Mouse (Mus musculus) thymus, postnatal 25 days (tissue): ENCODE measurements around the gene Eif4a3.

ENCODE experiments used
- DNase-seq: peaks from one replicate; pipeline ENCODE4 v3.0.0; 2022

Eif4a3 gene

DNA sequence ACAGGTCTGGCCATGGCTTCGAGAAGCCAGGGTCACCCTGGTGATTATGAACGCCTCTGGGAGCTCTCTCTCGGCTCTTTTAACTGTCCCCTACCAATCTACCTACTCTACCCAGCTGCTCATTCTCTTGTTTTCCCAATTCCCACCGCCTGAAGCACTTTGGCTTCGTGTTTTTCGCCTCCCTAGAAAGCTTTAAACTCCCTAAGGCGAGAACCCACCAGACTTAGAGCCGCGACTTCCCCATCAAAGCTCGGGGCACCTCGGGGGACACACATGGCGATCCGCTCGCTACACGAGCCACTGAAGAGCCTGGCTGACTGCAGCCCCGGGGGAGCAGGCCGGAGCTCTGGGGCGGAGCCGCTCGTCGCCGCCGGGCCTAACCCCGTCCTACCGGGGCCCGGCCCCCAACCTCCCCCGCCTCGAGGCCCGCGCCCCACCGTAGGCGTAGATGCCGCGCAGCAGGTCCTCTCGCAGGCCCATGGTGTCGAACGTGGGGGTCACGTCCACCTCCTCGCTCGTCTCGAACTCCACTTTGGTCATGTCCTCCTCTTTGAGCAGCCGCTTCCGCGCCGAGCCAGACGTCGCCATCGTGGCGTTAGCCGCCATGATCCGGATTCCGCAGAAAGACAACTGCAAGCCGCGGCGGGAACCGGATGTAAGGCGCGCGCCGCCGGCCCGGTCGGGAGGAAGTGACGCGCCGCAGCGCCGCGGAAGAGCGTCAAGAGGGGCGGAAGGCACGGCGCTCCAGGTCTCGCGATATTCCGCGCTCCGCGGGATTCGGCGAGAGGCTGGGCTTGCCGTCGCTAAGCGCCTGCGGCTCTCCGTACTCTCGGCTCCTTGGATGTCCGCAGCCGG, at the start of gene Eif4a3:
Eif4a3 (minus strand) TSS at position 699 of the 855 bp plus-strand sequence.
- DNase-seq: peak; percentile 97

- no peak for DNase-seq
Measured at GRCm38 (mm10) chr11:119347125-119347524, 47.2 kb upstream of the Eif4a3 start.

GRCm38 (mm10) chr11:119344865-119345264, 45.0 kb upstream of the Eif4a3 start:
- DNase-seq: peak; percentile 28

DNA sequence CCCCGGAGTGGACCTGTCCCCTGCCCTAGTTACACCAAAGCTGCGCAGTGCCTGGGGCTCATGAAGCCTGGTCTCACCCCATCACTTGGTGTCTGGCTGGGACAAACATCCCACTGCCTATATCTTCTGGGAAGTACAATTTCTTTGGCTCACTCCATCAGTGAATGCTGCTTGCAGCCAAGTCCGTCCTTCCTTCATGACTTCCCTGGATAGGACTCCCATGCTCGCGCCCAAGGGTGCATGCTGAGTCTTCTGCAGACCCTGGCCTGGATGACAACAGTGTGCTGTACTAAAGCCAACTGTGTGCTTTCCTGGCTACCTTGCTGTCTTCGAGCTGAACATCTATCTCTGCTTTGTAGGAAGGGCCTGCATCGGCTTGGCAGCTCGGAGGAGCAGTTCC, 44.3 kb upstream of the Eif4a3 start:
- no peak for DNase-seq

- peak; percentile 79 for DNase-seq
Measured at GRCm38 (mm10) chr11:119339637-119340036, 39.7 kb upstream of the Eif4a3 start.

DNA sequence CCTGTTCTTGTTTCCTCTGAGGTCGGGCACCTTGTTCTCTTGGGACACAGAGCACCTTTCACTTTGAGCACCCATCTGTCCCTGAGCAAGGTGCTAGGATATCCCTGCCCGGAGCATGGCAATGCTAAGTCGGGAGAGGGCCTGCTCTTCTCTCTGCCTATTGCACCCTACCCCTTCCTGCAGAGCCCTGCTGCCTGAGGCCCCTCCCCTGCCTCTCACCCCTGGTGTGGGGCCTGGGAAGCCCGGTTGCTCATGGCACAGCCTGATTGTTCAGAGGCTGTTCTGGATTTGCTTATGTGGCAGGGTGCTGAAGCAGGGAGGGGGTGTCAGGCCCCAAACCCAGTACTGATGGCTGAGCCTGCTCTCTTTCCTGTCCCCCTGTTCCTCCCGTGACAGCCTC, 39.3 kb upstream of the Eif4a3 start:
- DNase-seq: no peak

DNA sequence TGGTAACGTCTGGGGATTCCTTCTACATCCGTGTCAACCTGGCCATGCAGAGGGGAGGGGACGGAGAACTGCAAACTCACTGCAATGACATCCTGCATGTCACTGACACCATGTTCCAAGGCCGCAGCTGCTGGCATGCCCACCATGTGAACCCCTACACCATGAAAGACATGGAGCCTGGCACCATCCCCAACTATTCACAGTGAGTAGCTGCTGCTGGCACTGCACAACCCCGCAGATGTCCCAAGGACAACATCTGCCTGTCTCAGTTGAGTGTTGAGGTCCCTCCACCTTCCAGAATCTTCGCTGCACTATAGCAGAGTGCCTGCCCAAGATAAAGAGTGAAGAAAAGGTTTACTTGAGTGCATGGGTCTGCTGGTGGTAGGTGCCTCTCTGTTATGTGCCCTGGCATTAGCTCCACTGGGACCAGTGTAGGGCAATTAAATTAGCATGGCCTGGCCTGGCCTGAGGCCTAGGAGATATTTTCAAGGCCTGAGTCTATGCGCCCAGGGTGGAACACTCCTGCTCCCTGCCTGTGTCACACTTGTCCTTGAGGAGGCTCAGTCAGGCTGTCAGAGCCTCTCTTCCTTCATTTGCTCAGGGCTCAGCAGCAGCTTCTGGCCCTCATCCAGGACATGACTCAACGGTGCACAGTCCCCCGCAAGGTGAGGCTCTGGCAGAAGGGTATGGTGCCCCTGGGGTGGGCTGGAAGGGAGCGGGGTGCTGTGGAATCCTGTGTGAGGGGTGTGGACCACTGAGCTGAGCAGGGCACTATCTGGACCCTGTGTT, 38.6 kb upstream of the Eif4a3 start:
- no peak for DNase-seq

- no peak for DNase-seq
Measured at GRCm38 (mm10) chr11:119331970-119332369, 32.1 kb upstream of the Eif4a3 start.

GRCm38 (mm10) chr11:119330592-119330991, 30.7 kb upstream of the Eif4a3 start:
- no peak for DNase-seq

DNA sequence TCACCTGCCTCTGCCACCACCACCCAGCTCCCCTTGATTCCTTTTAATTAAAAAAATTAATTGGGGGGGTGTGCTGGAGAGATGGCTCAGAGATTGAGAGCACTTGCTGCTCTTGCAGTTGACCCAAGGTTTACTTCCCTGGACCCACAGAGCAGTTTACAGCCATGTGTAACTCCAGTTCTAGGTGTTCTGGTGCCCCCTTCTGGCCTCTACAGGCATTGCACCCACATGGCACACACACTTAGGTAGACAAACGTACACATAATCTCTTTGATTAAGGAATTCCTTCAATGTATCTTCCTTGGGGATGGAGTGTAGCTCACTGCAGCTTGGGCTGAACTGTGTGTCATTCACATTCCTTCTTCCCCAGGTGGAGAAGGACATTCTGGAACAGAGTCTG, 25.2 kb upstream of the Eif4a3 start:
- no peak for DNase-seq

DNA sequence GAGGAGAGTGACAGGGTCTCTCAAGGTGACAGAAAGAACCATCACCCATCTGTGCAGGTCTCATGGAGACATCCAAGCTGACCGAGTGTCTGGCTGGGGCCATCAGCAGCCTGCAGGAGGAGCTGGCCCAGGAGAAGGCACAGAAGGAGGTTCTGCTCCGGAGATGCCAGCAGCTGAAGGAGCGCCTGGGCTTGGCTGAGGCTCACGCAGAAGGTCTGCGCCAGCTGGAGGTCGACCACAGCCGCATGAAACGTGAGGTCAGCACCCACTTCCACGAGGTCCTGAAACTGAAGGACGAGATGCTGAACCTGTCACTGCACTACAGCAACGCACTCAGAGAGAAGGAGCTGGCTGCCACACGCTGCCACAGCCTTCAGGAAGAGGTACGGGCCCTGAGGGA, 22.6 kb upstream of the Eif4a3 start:
- DNase-seq: no peak

DNA sequence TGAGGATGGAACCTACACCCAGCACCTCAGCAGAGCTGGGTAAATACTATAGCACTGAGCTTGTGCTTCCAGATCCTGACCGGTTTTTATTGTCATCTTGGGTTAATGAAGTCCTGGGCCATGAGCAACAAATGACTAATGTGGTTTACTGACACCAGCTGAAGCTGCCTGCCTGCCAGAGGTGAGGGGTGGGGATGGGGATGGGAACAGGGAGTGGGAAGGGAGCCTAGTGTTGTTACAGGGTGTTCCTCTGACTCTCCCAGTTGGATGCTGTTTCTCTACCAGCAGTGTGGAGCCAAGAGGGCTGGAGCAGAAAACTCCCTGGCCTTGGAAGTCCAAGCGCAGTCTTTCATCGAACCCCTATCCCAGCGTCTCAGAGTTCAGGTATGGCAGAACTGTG, 16.8 kb upstream of the Eif4a3 start:
- no peak for DNase-seq

DNA sequence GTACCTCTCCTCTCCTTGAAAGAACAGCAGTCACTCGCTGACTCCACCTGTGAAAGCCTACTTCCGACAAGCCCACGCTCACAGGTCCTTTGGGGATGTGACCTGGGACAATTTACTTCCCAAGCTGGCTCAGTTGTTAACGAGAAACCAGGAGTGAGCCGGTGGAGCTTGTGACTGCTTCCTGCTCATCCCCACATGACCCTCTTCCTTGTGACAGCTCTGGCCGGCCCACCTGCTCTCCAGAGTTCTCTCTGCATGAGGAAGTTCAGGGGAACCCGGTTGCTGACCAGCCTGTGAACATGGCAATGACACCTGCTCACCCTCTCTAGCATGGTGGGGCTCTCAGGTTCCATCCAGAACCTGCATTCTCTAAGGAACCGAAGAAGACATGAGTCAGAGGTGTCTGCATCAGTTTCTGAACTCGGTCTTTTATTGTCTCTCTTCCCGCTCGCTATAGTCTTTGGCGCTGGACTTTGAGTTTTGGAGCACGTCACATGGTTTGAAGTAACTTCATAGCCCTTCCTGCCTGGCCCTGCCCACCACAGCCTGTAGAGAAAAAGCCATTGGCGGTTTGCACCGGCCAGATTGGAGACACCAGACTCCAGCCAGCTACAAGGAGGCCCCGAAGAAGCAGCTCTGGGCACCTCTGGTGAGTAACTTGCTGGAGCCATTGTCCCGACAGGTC, 14.5 kb upstream of the Eif4a3 start:
- no peak for DNase-seq

GRCm38 (mm10) chr11:119310621-119311020, 10.7 kb upstream of the Eif4a3 start:
- no peak for DNase-seq

- DNase-seq: no peak
Measured at GRCm38 (mm10) chr11:119307916-119308315, 8.0 kb upstream of the Eif4a3 start.

DNA sequence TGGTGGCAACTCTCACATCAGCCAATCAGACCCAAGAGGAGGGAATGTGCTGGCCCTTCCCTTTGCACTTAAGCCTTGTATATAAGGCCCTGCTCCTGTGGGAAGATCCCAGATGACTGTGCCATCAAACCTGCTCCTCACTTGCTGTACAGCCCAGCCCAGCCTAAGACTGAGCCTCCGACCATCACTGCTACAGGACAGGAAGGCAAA, 7.7 kb upstream of the Eif4a3 start, which contains the start of gene Card14:
Card14 (plus strand) TSS at position 111 of the 210 bp plus-strand sequence.
- no peak for DNase-seq

- no peak for DNase-seq
Measured at GRCm38 (mm10) chr11:119306762-119307657, 7.1 kb upstream of the Eif4a3 start.

GRCm38 (mm10) chr11:119304904-119305712, 5.2 kb upstream of the Eif4a3 start:
- peak; percentile 49 for DNase-seq

GRCm38 (mm10) chr11:119300986-119301385, 1.1 kb upstream of the Eif4a3 start:
- no peak for DNase-seq

- DNase-seq: no peak
Measured at GRCm38 (mm10) chr11:119300246-119300935, 502 bp upstream of the Eif4a3 start.

GRCm38 (mm10) chr11:119298917-119299316, 972 bp downstream of the Eif4a3 start:
- DNase-seq: no peak
